Mouse (Mus musculus) kidney, adult 2 months (tissue): ENCODE data around the gene Kpnb1.

ENCODE experiments used
- CTCF ChIP-seq: fragments of 200-500 bp; conservative IDR thresholded peaks from 2 replicates; pipeline ENCODE4 v1.5.1; 2011; ENCODE audit warnings: low read depth, mild to moderate bottlenecking, control low read depth, low read length, moderate library complexity, mixed read lengths; ENCODE audit not compliant: insufficient read depth, insufficient read length
- POLR2A ChIP-seq: fragments of 200-500 bp; IDR thresholded peaks from one replicate; pipeline ENCODE4 v1.6.1; 2011; ENCODE audit warnings: low read depth, low read length, control low read depth

GRCm38 (mm10) chr11:97126645-97127468, 60.8 kb downstream of the Kpnb1 start:
- TF ChIP-seq CTCF (no peak), POLR2A (no peak)
